Mouse (Mus musculus): Measurements from ENCODE around the gene Sdhaf3.

DNA sequence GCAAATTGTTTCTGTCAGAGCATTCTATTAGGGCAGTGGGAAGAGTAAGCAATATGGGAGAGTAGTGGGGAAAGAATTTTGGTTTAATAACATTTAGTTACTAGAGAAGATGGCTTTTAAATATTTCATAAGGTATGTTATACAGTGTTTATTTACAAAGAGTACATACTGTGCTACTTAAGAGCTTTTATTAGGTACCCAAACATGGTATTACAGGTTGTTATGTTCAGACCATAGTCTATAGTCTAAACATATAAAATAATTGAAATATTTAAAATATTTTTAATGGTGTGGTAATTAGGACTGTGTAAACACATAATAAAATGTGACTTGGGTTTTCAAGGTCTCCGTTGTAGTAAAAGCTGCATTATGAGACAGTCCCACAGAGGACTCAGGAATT is 41.5 kb upstream of the Sdhaf3 start:
- TF ChIP-seq CTCF (IDR thresholded peaks at IDR 0.05; ENCODE audit: insufficient read depth, low read depth, low read length) (no peak), POLR2A (IDR thresholded peaks at IDR 0.05; ENCODE audit: insufficient read depth, low read depth, low read length) (no peak)

Measured in olfactory bulb, adult 2 months (tissue).